Mouse (Mus musculus) ES-CJ7 (cell line): ENCODE results near the gene Olfr452.

Source experiments
- DNase-seq: peaks from one replicate; pipeline ENCODE4 v3.0.0; 2011; ENCODE audit warnings: low read depth, low spot score

Gene Olfr452

GRCm38 (mm10) chr6:42784793-42785192 is at the start of gene Olfr452:
TSS of gene Olfr452 (plus strand) at chr6:42785093.
- DNase-seq: no peak

DNA sequence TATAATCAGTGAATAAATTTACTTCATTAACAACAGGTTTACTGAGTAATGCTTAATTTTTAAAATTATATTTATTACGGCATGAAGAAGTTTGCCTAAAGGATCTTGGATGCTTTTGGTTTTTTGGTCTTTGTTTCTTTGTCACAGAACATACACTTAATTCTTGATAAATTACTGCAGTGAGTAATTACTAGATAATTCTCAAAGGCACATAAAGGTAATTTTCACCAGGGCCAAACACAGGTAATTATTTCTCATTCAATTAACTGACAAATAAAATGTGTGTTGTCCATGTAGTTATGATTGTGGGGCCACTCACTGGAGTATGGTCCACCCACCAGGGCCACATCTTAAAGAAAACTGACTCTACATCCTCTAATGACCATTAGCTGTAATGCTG is 45.8 kb upstream of the Olfr452 start, which contains the start of gene Olfr453:
TSS of gene Olfr453 (plus strand) at position 301 of the 400 bp plus-strand sequence.
- DNase-seq: no peak

GRCm38 (mm10) chr6:42742303-42742702 is 42.6 kb upstream of the Olfr452 start:
- no peak for DNase-seq

GRCm38 (mm10) chr6:42747846-42748245 is 37.0 kb upstream of the Olfr452 start:
- no peak for DNase-seq

GRCm38 (mm10) chr6:42756104-42756503 is 28.8 kb upstream of the Olfr452 start, which contains the start of gene Olfr38:
TSS of gene Olfr38 (plus strand) at chr6:42756404.
- no peak for DNase-seq

- no peak for DNase-seq
Observed at GRCm38 (mm10) chr6:42777066-42777465, 7.8 kb upstream of the Olfr452 start.

GRCm38 (mm10) chr6:42790247-42790948 is 5.5 kb downstream of the Olfr452 start:
- peak; percentile 7 for DNase-seq

GRCm38 (mm10) chr6:42790949-42791556 is 6.2 kb downstream of the Olfr452 start:
- DNase-seq: no peak

GRCm38 (mm10) chr6:42794982-42795381 is 10.1 kb downstream of the Olfr452 start:
- DNase-seq: no peak

- no peak for DNase-seq
Observed at GRCm38 (mm10) chr6:42811639-42812038, 26.7 kb downstream of the Olfr452 start, which contains the start of gene Olfr450. TSS of gene Olfr450 (plus strand) at chr6:42811939.

DNA sequence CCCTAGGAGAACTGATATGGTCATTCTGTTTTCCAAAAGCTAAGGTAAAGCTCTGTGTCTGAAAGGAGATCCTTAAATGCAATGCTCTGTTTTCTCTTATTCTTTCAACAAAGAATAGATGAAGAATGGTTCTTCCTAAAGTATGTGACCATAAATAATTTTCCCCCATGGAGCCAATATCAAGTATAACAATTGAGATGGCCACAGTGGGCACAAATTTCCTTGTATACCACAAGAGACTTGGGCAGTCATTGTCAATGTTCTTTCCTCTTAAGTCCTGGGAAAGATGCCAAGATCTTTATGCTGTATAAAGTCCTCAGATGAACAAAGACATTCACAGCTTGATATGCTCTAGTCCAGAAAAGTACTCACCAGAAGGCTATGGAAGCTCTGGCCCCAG is 49.2 kb downstream of the Olfr452 start, which contains the start of gene Olfr449:
TSS of gene Olfr449 (plus strand) at position 301 of the 400 bp plus-strand sequence.
- DNase-seq: no peak
